Mouse (Mus musculus) hindbrain, embryonic 10.5 days (tissue): ENCODE results near the gene Krt88. TPM values are rescaled to one million over a fixed set of nuclear protein-coding genes. Genes with fewer than 3 reads are reported as not detected.

Source experiments
- DNase-seq: peaks from one replicate; pipeline ENCODE4 v3.0.0-alpha.2; 2017; ENCODE audit warnings: low spot score
- H3K27ac ChIP-seq: fragments of 300-500 bp; sonication (generic); 2 replicates; pipeline ENCODE4 v1.5.1; 2016; ENCODE audit warnings: mild to moderate bottlenecking, moderate library complexity
- H3K27me3 ChIP-seq: fragments of 300-500 bp; sonication (generic); 2 replicates; pipeline ENCODE4 v1.6.1; 2016; ENCODE audit warnings: mild to moderate bottlenecking; ENCODE audit not compliant: poor library complexity, insufficient read depth, severe bottlenecking
- H3K36me3 ChIP-seq: fragments of 300-500 bp; sonication (generic); 2 replicates; pipeline ENCODE4 v1.6.1; 2016; ENCODE audit warnings: mild to moderate bottlenecking, moderate library complexity
- H3K4me1 ChIP-seq: fragments of 300-500 bp; sonication (generic); replicated peaks from 2 replicates; pipeline ENCODE4 v1.6.1; 2016; ENCODE audit warnings: mild to moderate bottlenecking
- H3K4me3 ChIP-seq: fragments of 300-500 bp; sonication (generic); 2 replicates; pipeline ENCODE4 v1.5.1; 2016; ENCODE audit warnings: mild to moderate bottlenecking, moderate library complexity
- H3K9me3 ChIP-seq: fragments of 300-500 bp; sonication (generic); 2 replicates; pipeline ENCODE4 v1.6.1; 2016; ENCODE audit warnings: mild to moderate bottlenecking, moderate library complexity
- WGBS: fragments of 180-500 bp; shearing (Covaris S2); methylation state at CpG from one replicate; pipeline ENCODE4 v1.1.7; 2016; 5-methylcytosine and 5-hydroxymethylcytosine counted together
- polyA plus RNA-seq: library from polyadenylated mRNA; unstranded; fragments of >200 nt; fragmentation: Nextera tagmentation; extraction: Ambion mirVana; gene quantifications from 2 replicates; pipeline ENCODE4 v1.2.1, GENCODE M21; 2016

Krt88 gene
- polyA plus RNA-seq = not detected in 2 replicates

- Histone ChIP-seq H3K27me3 (no peaks in the 10 kb centered on the region), H3K27ac (no peak within 1 kb of the TSS), H3K4me1 (no peaks in the 10 kb centered on the region), H3K4me3 (no peak within 1 kb of the TSS), H3K36me3 (no peaks in the 10 kb centered on the region), H3K9me3 (no peaks in the 10 kb centered on the region)
- no peak for DNase-seq
- WGBS = 73% methylated on average over 2 of the region's 2 CpGs
These were observed at the start of gene Krt88 for GRCm38 (mm10) chr15:101447444-101447843. Gene Krt88 (plus strand): TSS chr15:101447744.

- H3K27me3 ChIP-seq = no peaks in the 10 kb centered on the region
- no peak overlapping the region for H3K4me3 ChIP-seq
- no peaks in the 10 kb centered on the region for H3K36me3 ChIP-seq
- H3K9me3 ChIP-seq = no peaks in the 10 kb centered on the region
- 0 out of 2 replicates have a peak, but pooled peaks cover 5% of the 10 kb centered on the region for H3K4me1 ChIP-seq
- DNase-seq = no peak
- H3K27ac ChIP-seq = no peak overlapping the region
- WGBS = 92% methylated on average over 8 of the region's 8 CpGs
These were observed 49.3 kb upstream of the Krt88 start for GRCm38 (mm10) chr15:101398269-101398668.

DNA sequence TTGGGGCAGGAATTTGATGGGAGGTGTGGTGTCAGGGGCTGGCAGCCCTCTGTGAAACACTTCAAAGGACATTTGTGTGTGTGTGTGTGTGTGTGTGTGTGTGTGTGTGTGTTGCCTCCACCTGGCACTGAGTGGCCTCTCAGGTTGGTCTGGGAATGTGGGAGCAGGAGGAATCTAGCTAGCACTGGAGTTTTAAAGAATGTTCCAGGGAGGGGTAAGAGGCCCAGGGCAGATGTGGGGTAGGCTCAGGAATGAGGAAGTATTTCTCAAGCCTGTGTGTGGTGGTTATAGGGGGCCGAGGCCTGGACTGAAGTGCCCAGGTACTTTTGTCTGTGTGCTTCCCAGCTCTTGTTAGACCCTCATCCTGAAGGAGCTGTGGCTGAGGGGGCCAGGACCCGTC is 36.8 kb upstream of the Krt88 start, which contains the start of gene Krt7:
Gene Krt7, plus strand, starts transcription at position 269 of the 400 bp plus-strand sequence.
- H3K9me3 ChIP-seq = no peaks in the 10 kb centered on the region
- H3K4me1 ChIP-seq = peaks cover 37% of the 10 kb centered on the region
- 49% methylated on average over 2 of the region's 2 CpGs for WGBS
- H3K36me3 ChIP-seq = no peaks in the 10 kb centered on the region
- no peak for DNase-seq
- H3K4me3 ChIP-seq = no peak within 1 kb of the TSS
- peak within 1 kb of the TSS; percentile 23; the same call in 1 of the 2 replicates for H3K27ac ChIP-seq
- peaks cover 39% of the 10 kb centered on the region for H3K27me3 ChIP-seq

- peak; percentile 19 for DNase-seq
- no peak overlapping the region for H3K27ac ChIP-seq
- WGBS = 20% methylated on average over 31 of the region's 31 CpGs
- no peaks in the 10 kb centered on the region for H3K36me3 ChIP-seq
- peaks cover 37% of the 10 kb centered on the region for H3K4me1 ChIP-seq
- peaks cover 39% of the 10 kb centered on the region for H3K27me3 ChIP-seq
- H3K4me3 ChIP-seq = peak overlapping the region; percentile 20; the same call in 1 of the 2 replicates
- no peaks in the 10 kb centered on the region for H3K9me3 ChIP-seq
These were observed 35.4 kb upstream of the Krt88 start for GRCm38 (mm10) chr15:101412188-101412587.

GRCm38 (mm10) chr15:101413916-101414635 is 33.5 kb upstream of the Krt88 start:
- no peak overlapping the region for H3K27ac ChIP-seq
- H3K27me3 ChIP-seq = peaks cover 39% of the 10 kb centered on the region
- no peaks in the 10 kb centered on the region for H3K9me3 ChIP-seq
- H3K4me1 ChIP-seq = peaks cover 37% of the 10 kb centered on the region
- no peaks in the 10 kb centered on the region for H3K36me3 ChIP-seq
- H3K4me3 ChIP-seq = no peak overlapping the region
- WGBS = 50% methylated on average over 7 of the region's 7 CpGs
- peak; percentile 25 for DNase-seq

GRCm38 (mm10) chr15:101414807-101415565 is 32.6 kb upstream of the Krt88 start:
- DNase-seq = no peak
- Histone ChIP-seq H3K36me3 (no peaks in the 10 kb centered on the region), H3K27ac (no peak overlapping the region), H3K4me1 (peaks cover 37% of the 10 kb centered on the region), H3K4me3 (no peak overlapping the region), H3K27me3 (peaks cover 39% of the 10 kb centered on the region), H3K9me3 (no peaks in the 10 kb centered on the region)
- WGBS = 37% methylated on average over 11 of the region's 11 CpGs

GRCm38 (mm10) chr15:101418950-101419349 is 28.6 kb upstream of the Krt88 start:
- Histone ChIP-seq H3K27me3 (0 out of 2 replicates have a peak, but pooled peaks cover 6% of the 10 kb centered on the region), H3K36me3 (no peaks in the 10 kb centered on the region), H3K9me3 (no peaks in the 10 kb centered on the region), H3K27ac (no peak overlapping the region), H3K4me3 (no peak overlapping the region), H3K4me1 (peaks cover 12% of the 10 kb centered on the region)
- DNase-seq = no peak
- 92% methylated on average over 4 of the region's 4 CpGs for WGBS

GRCm38 (mm10) chr15:101420903-101421302 is 26.6 kb upstream of the Krt88 start:
- H3K27ac ChIP-seq = no peak overlapping the region
- no peak overlapping the region for H3K4me3 ChIP-seq
- no peaks in the 10 kb centered on the region for H3K9me3 ChIP-seq
- WGBS = 65% methylated on average over 6 of the region's 6 CpGs
- DNase-seq = no peak
- H3K27me3 ChIP-seq = no peaks in the 10 kb centered on the region
- peaks cover 6% of the 10 kb centered on the region; the same call in 1 of the 2 replicates for H3K4me1 ChIP-seq
- H3K36me3 ChIP-seq = no peaks in the 10 kb centered on the region

GRCm38 (mm10) chr15:101424914-101425313 is 22.6 kb upstream of the Krt88 start:
- no peak for DNase-seq
- 21% methylated on average over 5 of the region's 5 CpGs for WGBS
- H3K9me3 ChIP-seq = no peaks in the 10 kb centered on the region
- no peaks in the 10 kb centered on the region for H3K36me3 ChIP-seq
- H3K4me3 ChIP-seq = no peak overlapping the region
- H3K27ac ChIP-seq = no peak overlapping the region
- H3K4me1 ChIP-seq = peaks cover 6% of the 10 kb centered on the region; the same call in 1 of the 2 replicates
- H3K27me3 ChIP-seq = no peaks in the 10 kb centered on the region

DNA sequence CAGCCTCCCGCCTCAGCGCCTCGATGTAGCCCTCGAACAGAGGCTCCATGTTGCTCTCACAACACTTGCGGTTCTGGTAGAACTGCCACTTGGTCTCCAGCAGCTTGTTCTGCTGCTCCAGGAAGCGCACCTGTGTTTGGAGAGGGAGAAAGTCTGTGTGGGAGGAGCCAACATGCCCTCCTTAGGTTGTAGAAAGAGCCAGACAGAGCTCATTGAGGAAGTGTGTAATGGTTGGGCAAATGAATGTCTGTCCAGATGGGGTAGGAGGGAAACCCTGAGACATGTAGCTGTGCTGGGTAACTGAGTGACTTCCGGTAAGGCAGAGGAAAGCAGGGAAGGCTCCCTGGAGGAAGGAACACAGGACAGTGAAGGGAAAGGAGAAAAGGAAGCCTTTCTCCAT is 10.9 kb upstream of the Krt88 start:
- DNase-seq = no peak
- H3K36me3 ChIP-seq = no peaks in the 10 kb centered on the region
- 91% methylated on average over 7 of the region's 7 CpGs for WGBS
- H3K4me1 ChIP-seq = peaks cover 10% of the 10 kb centered on the region
- peaks cover 50% of the 10 kb centered on the region for H3K27me3 ChIP-seq
- H3K4me3 ChIP-seq = no peak overlapping the region
- H3K27ac ChIP-seq = no peak overlapping the region
- no peaks in the 10 kb centered on the region for H3K9me3 ChIP-seq

GRCm38 (mm10) chr15:101438555-101438954 is 9.0 kb upstream of the Krt88 start, which contains the start of gene Krt87:
Gene Krt87 (minus strand): TSS chr15:101438804.
- Histone ChIP-seq H3K36me3 (no peaks in the 10 kb centered on the region), H3K27ac (no peak within 1 kb of the TSS), H3K4me1 (peaks cover 10% of the 10 kb centered on the region), H3K27me3 (peaks cover 50% of the 10 kb centered on the region), H3K9me3 (no peaks in the 10 kb centered on the region), H3K4me3 (peak within 1 kb of the TSS; percentile 50)
- peak; percentile 30 for DNase-seq
- WGBS = 3% methylated on average over 34 of the region's 34 CpGs

DNA sequence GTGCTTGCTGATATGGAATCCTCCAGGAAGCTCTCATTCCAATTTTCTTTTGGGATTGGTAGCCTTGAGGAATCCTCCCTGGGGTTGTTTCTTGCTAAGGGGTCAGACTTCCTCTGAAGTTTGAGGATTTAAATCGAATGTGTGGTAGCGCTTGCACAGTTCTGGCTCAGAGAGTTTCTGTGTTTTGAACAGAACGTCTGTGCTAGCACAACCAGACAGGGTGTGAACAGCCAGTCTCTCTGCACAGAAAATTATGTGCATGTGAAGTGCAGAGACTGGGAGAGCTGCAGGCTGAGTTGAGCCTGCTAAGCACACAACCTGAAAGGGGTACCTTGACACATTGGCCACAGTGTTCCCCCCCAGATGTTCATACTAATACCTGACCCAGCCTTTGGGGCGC is 6.7 kb upstream of the Krt88 start:
- WGBS = 87% methylated on average over 4 of the region's 4 CpGs
- peaks cover 50% of the 10 kb centered on the region for H3K27me3 ChIP-seq

DNA sequence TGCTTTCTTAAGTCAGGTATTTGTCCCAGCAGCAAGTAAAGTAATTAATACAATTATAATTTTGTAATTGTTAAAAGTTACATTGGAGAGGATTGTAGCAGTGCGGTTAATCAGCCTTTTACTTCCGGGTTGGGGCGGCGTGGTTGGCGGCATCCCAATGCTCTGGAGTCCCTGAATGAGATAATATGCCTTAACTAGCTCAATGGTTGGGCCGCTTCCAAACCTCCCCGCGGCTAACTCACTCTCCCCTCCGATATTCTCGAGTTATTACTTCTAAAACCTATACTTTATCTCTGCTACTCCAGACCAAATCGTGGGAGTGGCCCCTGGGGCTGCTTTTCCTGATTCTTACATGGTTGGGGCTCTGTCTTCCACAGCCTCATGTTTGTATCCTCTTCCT is 972 bp upstream of the Krt88 start:
- Histone ChIP-seq H3K27me3 (no peaks in the 10 kb centered on the region), H3K4me3 (no peak overlapping the region), H3K9me3 (no peaks in the 10 kb centered on the region), H3K36me3 (no peaks in the 10 kb centered on the region), H3K4me1 (no peaks in the 10 kb centered on the region), H3K27ac (no peak overlapping the region)
- DNase-seq = no peak
- 83% methylated on average over 11 of the region's 11 CpGs for WGBS

More for the DNA sequence above, 6.7 kb upstream of the Krt88 start:
- H3K36me3 ChIP-seq = no peaks in the 10 kb centered on the region
- no peak overlapping the region for H3K27ac ChIP-seq
- peaks cover 10% of the 10 kb centered on the region for H3K4me1 ChIP-seq
- no peak overlapping the region for H3K4me3 ChIP-seq
- H3K9me3 ChIP-seq = no peaks in the 10 kb centered on the region
- DNase-seq = no peak
